Mouse (Mus musculus) MEL (cell line): ENCODE measurements at regions not wholly inside any gene's neighbourhood (a gene's known extent, or its start where the extent isn't known, plus 50 kb on each side); places are given as distances from the start of the nearest gene placed in this dataset.

Experiments used
- DNase-seq: peaks from one replicate; pipeline ENCODE4 v3.0.0; 2011; ENCODE audit warnings: low read depth, low spot score
- H3K27ac ChIP-seq: 2 replicates; pipeline ENCODE4 v1.5.1; 2012; ENCODE audit warnings: low read depth, mild to moderate bottlenecking, control low read depth, low read length, moderate library complexity; ENCODE audit not compliant: control insufficient read depth
- H3K27me3 ChIP-seq, 2 experiments: fragments of 150-350 bp in 1 of 2; sonication (generic) in 1 of 2; 2 replicates each; pipeline ENCODE4 v1.6.1; 2012; ENCODE audit warnings: low read length in 2 of 2, mild to moderate bottlenecking in 2 of 2, improper control_type of control experiment in 1 of 2, moderate library complexity in 1 of 2; ENCODE audit not compliant: insufficient read depth in 2 of 2, control insufficient read depth in 1 of 2
- H3K36me3 ChIP-seq, 2 experiments: 2 replicates each; pipeline ENCODE4 v1.6.1; 2012 to 2014; ENCODE audit warnings: low read length in 2 of 2, improper control_type of control experiment in 1 of 2, inconsistent platforms in 1 of 2, mild to moderate bottlenecking in 1 of 2; ENCODE audit not compliant: insufficient read depth in 2 of 2, control insufficient read depth in 1 of 2
- H3K4me1 ChIP-seq, 2 experiments: fragments of 150-350 bp in 1 of 2; sonication (generic) in 1 of 2; 2 replicates each; pipeline ENCODE4 v1.6.1; 2012; ENCODE audit warnings: low read length in 2 of 2, improper control_type of control experiment in 1 of 2, mild to moderate bottlenecking in 1 of 2; ENCODE audit not compliant: insufficient read depth in 2 of 2, control insufficient read depth in 1 of 2
- H3K4me3 ChIP-seq, 2 experiments: fragments of 150-350 bp in 1 of 2; sonication (generic) in 1 of 2; 2 replicates each; pipeline ENCODE4 v1.5.1; 2012; ENCODE audit warnings: low read depth in 2 of 2, low read length in 2 of 2, mild to moderate bottlenecking in 2 of 2, moderate library complexity in 2 of 2, control low read depth in 1 of 2, improper control_type of control experiment in 1 of 2; ENCODE audit not compliant: control insufficient read depth in 1 of 2, insufficient read depth in 1 of 2
- H3K79me2 ChIP-seq: 2 replicates; pipeline ENCODE4 v1.6.1; 2012; ENCODE audit warnings: mild to moderate bottlenecking, low read length, moderate library complexity; ENCODE audit not compliant: control insufficient read depth, poor library complexity, insufficient read depth
- H3K9ac ChIP-seq: 2 replicates; pipeline ENCODE4 v1.6.1; 2012; ENCODE audit warnings: low read depth, mild to moderate bottlenecking, control low read depth, low read length, moderate library complexity; ENCODE audit not compliant: control insufficient read depth, poor library complexity, severe bottlenecking
- H3K9me3 ChIP-seq: fragments of 150-350 bp; sonication (generic); replicated peaks from 2 replicates; pipeline ENCODE4 v1.6.1; 2012; ENCODE audit warnings: mild to moderate bottlenecking, low read length, improper control_type of control experiment, moderate library complexity; ENCODE audit not compliant: insufficient read depth
- CHD1 ChIP-seq: IDR thresholded peaks from 2 replicates; pipeline ENCODE4 v1.6.1; 2012; ENCODE audit warnings: low read depth, mild to moderate bottlenecking, inconsistent platforms, low read length, improper control_type of control experiment
- CHD2 ChIP-seq: IDR thresholded peaks from 2 replicates; pipeline ENCODE4 v1.6.1; 2011; ENCODE audit warnings: low read length, improper control_type of control experiment
- CTCF ChIP-seq, 3 experiments: IDR thresholded peaks in 2 of 3; conservative IDR thresholded peaks in 1 of 3; 2 replicates each; pipeline ENCODE4 v1.5.1; 2011 to 2012; ENCODE audit warnings: low read length in 3 of 3, low read depth in 2 of 3, mild to moderate bottlenecking in 2 of 3, improper control_type of control experiment in 1 of 3, inconsistent platforms in 1 of 3, mixed read lengths in 1 of 3, moderate library complexity in 1 of 3; ENCODE audit not compliant: control insufficient read depth in 1 of 3, insufficient read depth in 1 of 3, poor library complexity in 1 of 3, severe bottlenecking in 1 of 3
- E2F4 ChIP-seq: IDR thresholded peaks from 2 replicates; pipeline ENCODE4 v1.6.1; 2011; ENCODE audit warnings: low read depth, low read length, improper control_type of control experiment, borderline replicate concordance
- EP300 ChIP-seq, 2 experiments: IDR thresholded peaks; 2 replicates each; pipeline ENCODE4 v1.6.1; 2011; ENCODE audit warnings: improper control_type of control experiment in 2 of 2, low read length in 2 of 2, low read depth in 1 of 2, mild to moderate bottlenecking in 1 of 2
- GATA1 ChIP-seq: IDR thresholded peaks from 2 replicates; pipeline ENCODE4 v1.6.1; 2011; ENCODE audit warnings: low read depth, low read length, improper control_type of control experiment
- JUND ChIP-seq: IDR thresholded peaks from 2 replicates; pipeline ENCODE4 v1.6.1; 2011; ENCODE audit warnings: low read depth, mild to moderate bottlenecking, improper control_type of control experiment, low read length
- MAFK ChIP-seq: IDR thresholded peaks from 2 replicates; pipeline ENCODE4 v1.6.1; 2011; ENCODE audit warnings: low read depth, mild to moderate bottlenecking, low read length, improper control_type of control experiment, borderline replicate concordance
- MAX ChIP-seq: IDR thresholded peaks from 2 replicates; pipeline ENCODE4 v1.6.1; 2011; ENCODE audit warnings: low read length, improper control_type of control experiment
- MEF2A ChIP-seq: IDR thresholded peaks from 2 replicates; pipeline ENCODE4 v1.6.1; 2014; ENCODE audit warnings: low read depth, mild to moderate bottlenecking, inconsistent platforms, low read length, improper control_type of control experiment; ENCODE audit not compliant: poor library complexity, insufficient replicate concordance, severe bottlenecking; ENCODE audit errors: extremely low read depth
- MXI1 ChIP-seq: IDR thresholded peaks from 2 replicates; pipeline ENCODE4 v1.6.1; 2011; ENCODE audit warnings: mild to moderate bottlenecking, low read depth, low read length, improper control_type of control experiment
- MYB ChIP-seq: IDR thresholded peaks from 2 replicates; pipeline ENCODE4 v1.6.1; 2011; ENCODE audit warnings: mild to moderate bottlenecking, low read depth, low read length, improper control_type of control experiment
- NELFE ChIP-seq: IDR thresholded peaks from 2 replicates; pipeline ENCODE4 v1.6.1; 2011; ENCODE audit warnings: low read depth, low read length, improper control_type of control experiment
- NRF1 ChIP-seq: IDR thresholded peaks from 2 replicates; pipeline ENCODE4 v1.6.1; 2014; ENCODE audit warnings: low read depth, mild to moderate bottlenecking, inconsistent platforms, low read length, improper control_type of control experiment, moderate library complexity; ENCODE audit not compliant: poor library complexity, insufficient read depth, severe bottlenecking
- POLR2A ChIP-seq, 2 experiments: IDR thresholded peaks; 2 replicates each; pipeline ENCODE4 v1.6.1; 2011 to 2012; ENCODE audit warnings: low read length in 2 of 2, mild to moderate bottlenecking in 2 of 2, control low read depth in 1 of 2, improper control_type of control experiment in 1 of 2, low read depth in 1 of 2, moderate library complexity in 1 of 2; ENCODE audit not compliant: control insufficient read depth in 1 of 2, insufficient read depth in 1 of 2, poor library complexity in 1 of 2
- POLR2AphosphoS5 ChIP-seq: IDR thresholded peaks from 2 replicates; pipeline ENCODE4 v1.6.1; 2012; ENCODE audit warnings: low read depth, borderline replicate concordance, mild to moderate bottlenecking, inconsistent platforms, low read length, moderate library complexity, mixed read lengths
- RCOR1 ChIP-seq: IDR thresholded peaks from 2 replicates; pipeline ENCODE4 v1.6.1; 2012; ENCODE audit warnings: low read depth, mild to moderate bottlenecking, inconsistent platforms, low read length, improper control_type of control experiment
- SIN3A ChIP-seq: IDR thresholded peaks from 2 replicates; pipeline ENCODE4 v1.6.1; 2012; ENCODE audit warnings: low read length, improper control_type of control experiment, inconsistent platforms
- TCF12 ChIP-seq: IDR thresholded peaks from 2 replicates; pipeline ENCODE4 v1.6.1; 2014; ENCODE audit warnings: low read depth, mild to moderate bottlenecking, inconsistent platforms, low read length, improper control_type of control experiment, moderate library complexity
- USF1 ChIP-seq: IDR thresholded peaks from 2 replicates; pipeline ENCODE4 v1.6.1; 2014; ENCODE audit warnings: low read depth, mild to moderate bottlenecking, inconsistent platforms, low read length, improper control_type of control experiment, moderate library complexity
- USF2 ChIP-seq, 2 experiments: IDR thresholded peaks; 2 replicates each; pipeline ENCODE4 v1.6.1; 2011 to 2012; ENCODE audit warnings: improper control_type of control experiment in 2 of 2, low read length in 2 of 2, borderline replicate concordance in 1 of 2, inconsistent platforms in 1 of 2, low read depth in 1 of 2, mild to moderate bottlenecking in 1 of 2; ENCODE audit not compliant: insufficient read depth in 1 of 2
- ZKSCAN1 ChIP-seq: IDR thresholded peaks from 2 replicates; pipeline ENCODE4 v1.6.1; 2012; ENCODE audit warnings: low read depth, mild to moderate bottlenecking, inconsistent platforms, low read length, improper control_type of control experiment, moderate library complexity
- ZNF384 ChIP-seq: IDR thresholded peaks from 2 replicates; pipeline ENCODE4 v1.6.1; 2012; ENCODE audit warnings: low read depth, mild to moderate bottlenecking, inconsistent platforms, low read length, improper control_type of control experiment

DNA sequence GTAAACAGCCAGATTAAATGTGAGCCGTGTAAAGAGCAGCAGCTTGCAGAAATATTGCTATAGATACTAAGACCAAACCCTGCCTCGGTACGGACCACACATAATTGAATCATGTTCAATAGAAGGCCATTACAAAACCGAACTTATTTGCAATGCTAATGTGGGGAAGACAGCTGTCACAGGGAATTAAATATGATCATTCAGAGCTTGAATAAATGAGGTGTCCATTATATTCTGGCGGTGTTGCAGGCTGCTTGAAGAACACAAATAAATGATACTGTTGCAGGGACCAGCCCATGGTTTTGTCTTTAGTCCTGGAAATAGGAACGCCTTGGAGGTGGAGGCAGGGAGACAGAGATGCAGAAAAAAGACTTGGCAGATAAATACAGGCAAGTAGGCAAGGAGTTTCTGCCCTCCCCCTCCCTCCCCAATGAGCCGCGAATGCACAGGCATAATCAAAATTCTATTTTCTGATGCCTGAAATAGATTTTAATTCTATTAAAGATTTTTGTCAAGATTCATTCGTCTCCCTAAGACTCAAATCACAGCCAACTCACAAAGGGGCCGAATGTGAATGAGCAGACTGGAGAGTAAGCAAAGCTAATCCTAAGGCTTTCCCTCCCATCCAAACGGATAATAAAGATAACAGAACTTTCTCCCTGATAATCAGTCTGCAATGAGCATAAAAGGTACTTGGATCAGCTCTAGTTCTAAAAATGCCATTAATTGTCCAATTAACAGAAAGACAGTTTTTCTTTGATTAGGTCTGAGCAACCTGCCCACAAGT lies 147.6 kb downstream of the Brms1l start:
- H3K36me3 ChIP-seq, result no peaks in the 10 kb centered on the region
- no peak for DNase-seq
- no peaks in the 10 kb centered on the region for H3K79me2 ChIP-seq
- H3K9me3 ChIP-seq, result no peaks in the 10 kb centered on the region
- no peaks in the 10 kb centered on the region for H3K4me1 ChIP-seq
- TF ChIP-seq GATA1 (no peak), ZKSCAN1 (no peak), NRF1 (no peak), MXI1 (no peak), POLR2A (IDR thresholded peaks at IDR 0.05; ENCODE audit: control insufficient read depth in 1 of 2, insufficient read depth in 1 of 2, low read depth in 1 of 2, low read length in 2 of 2, poor library complexity in 1 of 2) (no peak), USF2 (IDR thresholded peaks at IDR 0.05; ENCODE audit: borderline replicate concordance in 1 of 2, insufficient read depth in 1 of 2, low read depth in 1 of 2, low read length in 2 of 2) (no peak), CTCF (IDR thresholded peaks at IDR 0.05 in 2 of 3, conservative IDR thresholded peaks at IDR 0.05 in 1 of 3; ENCODE audit: control insufficient read depth in 1 of 3, insufficient read depth in 1 of 3, low read depth in 2 of 3, low read length in 3 of 3, poor library complexity in 1 of 3, severe bottlenecking in 1 of 3) (no peak)
- TF ChIP-seq, all 39 proteins: peak for 0
- Histone ChIP-seq H3K27me3 (peaks cover 3 to 4% of the 10 kb centered on the region in 2 experiments), H3K9ac (no peak overlapping the region), H3K4me3 (no peak overlapping the region), H3K27ac (no peak overlapping the region)

DNA sequence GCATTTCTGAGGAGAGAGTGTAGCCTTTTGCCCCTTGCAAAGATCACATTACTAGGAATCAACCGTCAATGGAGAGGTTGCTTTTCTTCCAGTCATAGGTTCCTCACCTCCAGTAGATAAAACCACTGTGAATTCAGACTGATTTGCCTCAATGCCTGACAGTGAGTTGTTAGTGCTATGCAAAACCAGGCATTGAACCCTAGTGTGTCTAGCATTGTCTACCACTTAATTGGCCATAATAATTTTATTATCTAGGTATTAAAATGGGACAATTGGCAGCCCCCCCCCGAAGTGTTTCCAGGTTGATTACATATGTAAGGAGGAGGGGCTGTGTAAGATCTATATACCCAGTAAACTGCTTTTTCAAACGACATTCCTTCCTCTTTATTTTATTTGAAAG lies 147.0 kb downstream of the Brms1l start:
- no peak overlapping the region for H3K27ac ChIP-seq

DNA sequence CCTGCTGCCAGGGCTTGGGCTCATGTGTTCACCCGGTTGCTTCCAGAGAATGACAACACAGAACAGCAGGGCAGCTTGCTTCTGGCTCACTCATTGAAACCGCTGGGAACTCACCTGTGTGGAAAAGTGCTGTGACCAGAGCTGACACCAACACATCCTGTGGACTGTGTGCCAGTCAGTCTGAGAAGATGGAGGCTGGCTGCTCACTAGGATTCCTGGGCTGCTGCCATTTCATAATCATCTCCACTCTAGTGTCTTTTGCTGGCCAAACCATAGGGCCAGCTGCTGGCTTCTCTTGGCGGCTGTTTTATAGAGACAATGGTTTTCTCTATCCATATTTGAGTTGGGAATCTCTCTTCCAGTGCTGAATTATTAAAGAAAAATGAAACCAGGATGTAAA lies 138.1 kb downstream of the Brms1l start:
- H3K4me1 ChIP-seq, result no peaks in the 10 kb centered on the region
- TF ChIP-seq E2F4, result no peak
- no peak for TF ChIP-seq ZKSCAN1
- TF ChIP-seq GATA1, result no peak
- TF ChIP-seq ZNF384, result no peak
- no peak for TF ChIP-seq CTCF (IDR thresholded peaks at IDR 0.05 in 2 of 3, conservative IDR thresholded peaks at IDR 0.05 in 1 of 3; ENCODE audit: control insufficient read depth in 1 of 3, insufficient read depth in 1 of 3, low read depth in 2 of 3, low read length in 3 of 3, poor library complexity in 1 of 3, severe bottlenecking in 1 of 3)
- no peak for TF ChIP-seq SIN3A
- no peak for TF ChIP-seq TCF12
- TF ChIP-seq CHD1, result no peak
- TF ChIP-seq CHD2, result no peak
- no peak for TF ChIP-seq MXI1
- no peak for TF ChIP-seq MYB
- TF ChIP-seq RCOR1, result no peak
- no peak for TF ChIP-seq NELFE
- TF ChIP-seq JUND, result no peak
- TF ChIP-seq MEF2A, result no peak
- no peak for TF ChIP-seq NRF1
- no peak for TF ChIP-seq MAX
- TF ChIP-seq POLR2AphosphoS5, result no peak
- TF ChIP-seq, all 39 proteins: peak for 0
- Histone ChIP-seq H3K4me3 (no peak overlapping the region), H3K36me3 (no peaks in the 10 kb centered on the region), H3K27ac (no peak overlapping the region), H3K79me2 (no peaks in the 10 kb centered on the region), H3K9ac (no peak overlapping the region), H3K9me3 (no peaks in the 10 kb centered on the region), H3K27me3 (peaks cover 0 to 2% of the 10 kb centered on the region in 2 experiments; a peak in 3 of 4 replicates)
- no peak for DNase-seq

More for the DNA sequence above, 147.0 kb downstream of the Brms1l start:
- Histone ChIP-seq H3K4me3 (no peak overlapping the region), H3K79me2 (no peaks in the 10 kb centered on the region), H3K36me3 (no peaks in the 10 kb centered on the region), H3K9ac (no peak overlapping the region), H3K9me3 (no peaks in the 10 kb centered on the region), H3K27me3 (peaks cover 2% of the 10 kb centered on the region in 2 experiments), H3K4me1 (no peaks in the 10 kb centered on the region)
- TF ChIP-seq MAFK, result no peak
- no peak for TF ChIP-seq EP300 (IDR thresholded peaks at IDR 0.05; ENCODE audit: low read depth in 1 of 2, low read length in 2 of 2)
- no peak for TF ChIP-seq ZKSCAN1
- TF ChIP-seq USF1, result no peak
- DNase-seq, result no peak
